Comparison of ENCODE assay signal across 8 mouse cellular contexts in genomic region chr14:21822795-21823374, GRCm38 (mm10). TPM values are rescaled to one million over a fixed set of nuclear protein-coding genes. Genes with fewer than 3 reads are reported as not detected.
DNase-seq lines count a peak whose midpoint lies in the region; ATAC-seq and TF ChIP-seq lines count a peak whose summit lies in the region.

No protein-coding gene starts in this region.

- H3K9me3 ChIP-seq in intestine, postnatal 0 days (ENCODE audit: control insufficient read depth), result no peaks in the 10 kb centered on the region

- H3K27ac ChIP-seq in intestine, postnatal 0 days (ENCODE audit: low read depth, low read length), result peak overlapping the region; percentile 76
- peak overlapping the region; percentile 99 for H3K27ac ChIP-seq in macrophage

- no peaks in the 10 kb centered on the region for H3K36me3 ChIP-seq in intestine, postnatal 0 days (ENCODE audit: control insufficient read depth, insufficient read depth)
- H3K36me3 ChIP-seq in macrophage (ENCODE audit: inconsistent target), result no peaks in the 10 kb centered on the region

- WGBS in intestine, postnatal 0 days, result 11% methylated on average over 7 of the region's 7 CpGs
- 3% methylated on average over 7 of the region's 7 CpGs for WGBS in macrophage (ENCODE audit: missing documents)

- H3K27me3 ChIP-seq in intestine, postnatal 0 days (replicated peaks; ENCODE audit: control insufficient read depth, insufficient read depth, low read length), result no peaks in the 10 kb centered on the region

- H3K9ac ChIP-seq in intestine, postnatal 0 days (ENCODE audit: low read depth, low read length), result no peak overlapping the region

- no peaks in the 10 kb centered on the region for H3K79me2 ChIP-seq in macrophage (ENCODE audit: inconsistent target)

- no peak overlapping the region for H3K4me3 ChIP-seq in intestine, postnatal 0 days (ENCODE audit: low read depth, low read length)
- H3K4me3 ChIP-seq in macrophage (ENCODE audit: inconsistent target), result peak overlapping the region; percentile 4; the same call in 1 of the 2 replicates

- no peak overlapping the region for H3K4me2 ChIP-seq in intestine, postnatal 0 days (replicated peaks; ENCODE audit: low read depth)

- 0 out of 2 replicates have a peak, but pooled peaks have one; percentile 9 for ATAC-seq in intestine, postnatal 0 days

- peak; percentile 82 for DNase-seq in adrenal gland, adult 2 months
- DNase-seq in cerebellum, adult 9-10 months, result peak; percentile 58
- DNase-seq in heart, adult 11 months, result peak; percentile 99
- DNase-seq in left cerebral cortex, postnatal 14 days (ENCODE audit: low spot score in 2 of 2), result peak; percentile 70 to 74
- DNase-seq in spleen, postnatal 4 days (ENCODE audit: low spot score in 2 of 2), result peak; percentile 57 to 77
- DNase-seq in embryo, embryonic 9.5 days (ENCODE audit: extremely low spot score), result no peak

- intact Hi-C loops in left cerebral cortex, postnatal 14 days (cut with DNase I), result no loop called here

- 0 out of 2 replicates have a peak, but pooled peaks cover 4% of the 10 kb centered on the region for H3K4me1 ChIP-seq in intestine, postnatal 0 days (replicated peaks; ENCODE audit: control insufficient read depth, insufficient read depth, low read length)

- TF ChIP-seq CTCF in intestine, postnatal 0 days (IDR thresholded peaks at IDR 0.05; ENCODE audit: low read depth), result no peak

RNA-seq across cellular contexts. Expression of gene Vdac2, which starts 2.2 kb away (rescaled TPM):
- 100 to 1,000 TPM; 196 to 221 TPM for total RNA-seq in adrenal gland, adult 2 months (2021)
- 213 and 280 TPM in 2 replicates for polyA plus RNA-seq in adrenal gland, adult 2 months (2012; rRNA removed)
- polyA plus RNA-seq in intestine, postnatal 0 days (2015; fragmentation: Nextera tagmentation; extraction: Ambion mirVana), result 354 and 371 TPM in 2 replicates
- total RNA-seq in left cerebral cortex, postnatal 14 days (2021), result 100 to 1,000 TPM; 208 to 230 TPM
- 100 to 1,000 TPM in 25 of 26 experiments, 10 to 100 TPM in 1; 94.3 to 365 (median 256) TPM for total RNA-seq in macrophage (2018; cell fraction: chromatin; rRNA removed)
- total RNA-seq in macrophage (2018; cell fraction: cytosol; rRNA removed), result 100 to 1,000 TPM; 191 to 292 (median 238) TPM
- 100 to 1,000 TPM in 24 of 26 experiments, 10 to 100 TPM in 2; 94.1 to 222 (median 173) TPM for total RNA-seq in macrophage (2018; cell fraction: nucleus; rRNA removed)
- 247 to 425 TPM (median 316 TPM) in 3 replicates for polyA plus RNA-seq in macrophage (2018)

RNA-seq across cellular contexts. Expression of gene Comtd1, which starts 25.9 kb away (rescaled TPM):
- 10 to 100 TPM; 59.2 to 77.6 TPM for total RNA-seq in adrenal gland, adult 2 months (2021)
- polyA plus RNA-seq in adrenal gland, adult 2 months (2012; rRNA removed), result 81.6 and 83.0 TPM in 2 replicates
- 67.3 and 70.5 TPM in 2 replicates for polyA plus RNA-seq in intestine, postnatal 0 days (2015; fragmentation: Nextera tagmentation; extraction: Ambion mirVana)
- total RNA-seq in left cerebral cortex, postnatal 14 days (2021), result 10 to 100 TPM; 27.9 to 30.2 TPM
- total RNA-seq in macrophage (2018; cell fraction: chromatin; rRNA removed), result 10 to 100 TPM in 22 of 26 experiments, 1 to 10 TPM in 4; 5.4 to 30.4 (median 18.9) TPM
- total RNA-seq in macrophage (2018; cell fraction: cytosol; rRNA removed), result 10 to 100 TPM; 26.9 to 54.3 (median 43.4) TPM
- total RNA-seq in macrophage (2018; cell fraction: nucleus; rRNA removed), result 10 to 100 TPM in 25 of 26 experiments, 1 to 10 TPM in 1; 9.2 to 42.0 (median 25.0) TPM
- 7.5 to 38.3 TPM (median 24.5 TPM) in 3 replicates for polyA plus RNA-seq in macrophage (2018)
